Mouse (Mus musculus): ENCODE data around the gene Ppm1h. TPM values are rescaled to one million over a fixed set of nuclear protein-coding genes. Genes with fewer than 3 reads are reported as not detected.

Ppm1h gene
- polyA plus RNA-seq, 1 experiment from 2014 or later, result 7.6 TPM

- WGBS, result 78% methylated on average over 11 of the region's 11 CpGs
- no peaks in the 10 kb centered on the region for H3K36me3 ChIP-seq
Observed at GRCm38 (mm10) chr10:122747151-122747925, 68.8 kb downstream of the Ppm1h start.

GRCm38 (mm10) chr10:122748361-122748951 is 69.9 kb downstream of the Ppm1h start:
- no peak for ATAC-seq (ENCODE audit: borderline replicate concordance, extremely low read depth, low FRiP score, low TSS enrichment)
- WGBS, result 71% methylated on average over 4 of the region's 4 CpGs
- H3K36me3 ChIP-seq, result no peaks in the 10 kb centered on the region

More at GRCm38 (mm10) chr10:122747151-122747925, 68.8 kb downstream of the Ppm1h start:
- H3K27ac ChIP-seq, result no peak overlapping the region
- H3K4me1 ChIP-seq, result no peaks in the 10 kb centered on the region
- no peak overlapping the region for H3K9ac ChIP-seq
- H3K9me3 ChIP-seq, result no peaks in the 10 kb centered on the region
- peak; percentile 27; the same call in 1 of the 2 replicates for ATAC-seq (ENCODE audit: borderline replicate concordance, extremely low read depth, low FRiP score, low TSS enrichment)
- H3K4me2 ChIP-seq, result no peak overlapping the region
- H3K27me3 ChIP-seq, result no peaks in the 10 kb centered on the region
- no peak overlapping the region for H3K4me3 ChIP-seq

GRCm38 (mm10) chr10:122749071-122749470 is 70.5 kb downstream of the Ppm1h start:
- no peak overlapping the region for H3K4me3 ChIP-seq
- H3K9ac ChIP-seq, result no peak overlapping the region
- H3K9me3 ChIP-seq, result no peaks in the 10 kb centered on the region
- H3K4me1 ChIP-seq, result peaks cover 12% of the 10 kb centered on the region
- H3K27me3 ChIP-seq, result no peaks in the 10 kb centered on the region
- H3K27ac ChIP-seq, result no peak overlapping the region
- no peaks in the 10 kb centered on the region for H3K36me3 ChIP-seq
- ATAC-seq (ENCODE audit: borderline replicate concordance, extremely low read depth, low FRiP score, low TSS enrichment), result no peak
- 83% methylated on average over 12 of the region's 12 CpGs for WGBS
- no peak overlapping the region for H3K4me2 ChIP-seq

More at GRCm38 (mm10) chr10:122748361-122748951, 69.9 kb downstream of the Ppm1h start:
- H3K9ac ChIP-seq, result no peak overlapping the region
- no peak overlapping the region for H3K4me2 ChIP-seq
- H3K4me3 ChIP-seq, result no peak overlapping the region
- peaks cover 6% of the 10 kb centered on the region; the same call in 1 of the 2 replicates for H3K4me1 ChIP-seq
- H3K27ac ChIP-seq, result no peak overlapping the region
- no peaks in the 10 kb centered on the region for H3K9me3 ChIP-seq
- no peaks in the 10 kb centered on the region for H3K27me3 ChIP-seq

GRCm38 (mm10) chr10:122749876-122750275 is 71.3 kb downstream of the Ppm1h start:
- Histone ChIP-seq H3K27me3 (no peaks in the 10 kb centered on the region), H3K36me3 (no peaks in the 10 kb centered on the region), H3K4me2 (no peak overlapping the region), H3K4me1 (peaks cover 12% of the 10 kb centered on the region), H3K4me3 (no peak overlapping the region), H3K27ac (no peak overlapping the region), H3K9me3 (no peaks in the 10 kb centered on the region), H3K9ac (no peak overlapping the region)
- WGBS, result 68% methylated on average over 7 of the region's 7 CpGs
- no peak for ATAC-seq (ENCODE audit: borderline replicate concordance, extremely low read depth, low FRiP score, low TSS enrichment)

GRCm38 (mm10) chr10:122752950-122753923 is 74.7 kb downstream of the Ppm1h start:
- Histone ChIP-seq H3K9me3 (no peaks in the 10 kb centered on the region), H3K36me3 (no peaks in the 10 kb centered on the region), H3K27ac (no peak overlapping the region), H3K4me1 (peaks cover 16% of the 10 kb centered on the region), H3K27me3 (no peaks in the 10 kb centered on the region), H3K9ac (no peak overlapping the region), H3K4me2 (peak overlapping the region; percentile 12; the same call in 1 of the 2 replicates), H3K4me3 (no peak overlapping the region)
- no peak for ATAC-seq (ENCODE audit: borderline replicate concordance, extremely low read depth, low FRiP score, low TSS enrichment)
- 36% methylated on average over 17 of the region's 17 CpGs for WGBS

GRCm38 (mm10) chr10:122753924-122754307 is 75.4 kb downstream of the Ppm1h start:
- H3K36me3 ChIP-seq, result no peaks in the 10 kb centered on the region
- peaks cover 16% of the 10 kb centered on the region for H3K4me1 ChIP-seq
- no peak overlapping the region for H3K9ac ChIP-seq
- no peaks in the 10 kb centered on the region for H3K9me3 ChIP-seq
- no peak for ATAC-seq (ENCODE audit: borderline replicate concordance, extremely low read depth, low FRiP score, low TSS enrichment)
- 38% methylated on average over 2 of the region's 2 CpGs for WGBS
- no peak overlapping the region for H3K4me3 ChIP-seq
- H3K27me3 ChIP-seq, result no peaks in the 10 kb centered on the region
- peak overlapping the region; percentile 12; the same call in 1 of the 2 replicates for H3K4me2 ChIP-seq
- no peak overlapping the region for H3K27ac ChIP-seq

GRCm38 (mm10) chr10:122754967-122755366 is 76.4 kb downstream of the Ppm1h start:
- Histone ChIP-seq H3K27me3 (no peaks in the 10 kb centered on the region), H3K4me2 (no peak overlapping the region), H3K9ac (no peak overlapping the region), H3K4me3 (no peak overlapping the region), H3K4me1 (peaks cover 16% of the 10 kb centered on the region), H3K36me3 (no peaks in the 10 kb centered on the region), H3K9me3 (no peaks in the 10 kb centered on the region), H3K27ac (no peak overlapping the region)
- ATAC-seq (ENCODE audit: borderline replicate concordance, extremely low read depth, low FRiP score, low TSS enrichment), result no peak
- WGBS, result 87% methylated on average over 1 of the region's 1 CpGs

- H3K36me3 ChIP-seq, result no peaks in the 10 kb centered on the region
- WGBS, result 20% methylated on average over 7 of the region's 7 CpGs
- no peak overlapping the region for H3K9ac ChIP-seq
- no peak for ATAC-seq (ENCODE audit: borderline replicate concordance, extremely low read depth, low FRiP score, low TSS enrichment)
- no peaks in the 10 kb centered on the region for H3K27me3 ChIP-seq
- no peak overlapping the region for H3K4me3 ChIP-seq
- H3K9me3 ChIP-seq, result no peaks in the 10 kb centered on the region
- no peak overlapping the region; the same call in 1 of the 2 replicates for H3K4me2 ChIP-seq
- peak overlapping the region; percentile 22; the same call in 1 of the 2 replicates for H3K27ac ChIP-seq
- H3K4me1 ChIP-seq, result peaks cover 23% of the 10 kb centered on the region
Observed at GRCm38 (mm10) chr10:122756879-122757530, 78.4 kb downstream of the Ppm1h start.

- no peak overlapping the region for H3K27ac ChIP-seq
- H3K4me1 ChIP-seq, result peaks cover 25% of the 10 kb centered on the region
- no peak overlapping the region for H3K9ac ChIP-seq
- ATAC-seq (ENCODE audit: borderline replicate concordance, extremely low read depth, low FRiP score, low TSS enrichment), result no peak
- 70% methylated on average over 12 of the region's 12 CpGs for WGBS
- H3K27me3 ChIP-seq, result no peaks in the 10 kb centered on the region
- no peak overlapping the region for H3K4me2 ChIP-seq
- no peak overlapping the region for H3K4me3 ChIP-seq
- H3K9me3 ChIP-seq, result no peaks in the 10 kb centered on the region
- H3K36me3 ChIP-seq, result no peaks in the 10 kb centered on the region
Observed at GRCm38 (mm10) chr10:122757727-122758126, 79.2 kb downstream of the Ppm1h start.

GRCm38 (mm10) chr10:122758346-122758745 is 79.8 kb downstream of the Ppm1h start:
- Histone ChIP-seq H3K4me3 (no peak overlapping the region), H3K9me3 (no peaks in the 10 kb centered on the region), H3K4me1 (peaks cover 24% of the 10 kb centered on the region), H3K27me3 (no peaks in the 10 kb centered on the region), H3K9ac (no peak overlapping the region), H3K36me3 (no peaks in the 10 kb centered on the region), H3K27ac (no peak overlapping the region), H3K4me2 (no peak overlapping the region)
- no peak for ATAC-seq (ENCODE audit: borderline replicate concordance, extremely low read depth, low FRiP score, low TSS enrichment)
- WGBS, result 77% methylated on average over 4 of the region's 4 CpGs

- no peak overlapping the region for H3K9ac ChIP-seq
- ATAC-seq (ENCODE audit: borderline replicate concordance, extremely low read depth, low FRiP score, low TSS enrichment), result no peak
- 71% methylated on average over 2 of the region's 2 CpGs for WGBS
Observed at GRCm38 (mm10) chr10:122759729-122760128, 81.2 kb downstream of the Ppm1h start.

More at GRCm38 (mm10) chr10:122759729-122760128, 81.2 kb downstream of the Ppm1h start:
- H3K27ac ChIP-seq, result no peak overlapping the region
- H3K4me1 ChIP-seq, result peaks cover 17% of the 10 kb centered on the region
- H3K36me3 ChIP-seq, result no peaks in the 10 kb centered on the region
- H3K9me3 ChIP-seq, result no peaks in the 10 kb centered on the region
- no peak overlapping the region for H3K4me3 ChIP-seq
- no peak overlapping the region for H3K4me2 ChIP-seq
- H3K27me3 ChIP-seq, result no peaks in the 10 kb centered on the region

Measured in lung, embryonic 15.5 days (tissue).